Mouse (Mus musculus) limb, embryonic 14.5 days (tissue): ENCODE results near the gene Aida. TPM values are rescaled to one million over a fixed set of nuclear protein-coding genes. Genes with fewer than 3 reads are reported as not detected.
A peak's percentile ranks its signal among the peaks of the same experiment; 100 is the strongest.

ENCODE experiments used
- ATAC-seq: fragments of 200-750 bp; cut with Nextera tagmentation; 2 replicates; pipeline ENCODE4 v1.8.0; 2017; ENCODE audit warnings: low read depth, moderate number of reproducible peaks, moderate TSS enrichment; ENCODE audit not compliant: low FRiP score
- DNase-seq: peaks from one replicate; pipeline ENCODE4 v3.0.0-alpha.2; 2015; ENCODE audit warnings: low spot score
- H3K27ac ChIP-seq: fragments of 300-500 bp; sonication (generic); replicated peaks from 2 replicates; pipeline ENCODE4 v1.5.1; 2014; ENCODE audit warnings: low read depth, mild to moderate bottlenecking, low read length, moderate library complexity, mixed read lengths
- H3K27me3 ChIP-seq: fragments of 300-500 bp; sonication (generic); 2 replicates; pipeline ENCODE4 v1.6.1; 2014; ENCODE audit warnings: low read length, mixed read lengths; ENCODE audit not compliant: control insufficient read depth, insufficient read depth
- H3K36me3 ChIP-seq: fragments of 300-500 bp; sonication (generic); 2 replicates; pipeline ENCODE4 v1.6.1; 2014; ENCODE audit warnings: mild to moderate bottlenecking, low read length, moderate library complexity, mixed read lengths; ENCODE audit not compliant: control insufficient read depth, insufficient read depth
- H3K4me1 ChIP-seq: fragments of 300-500 bp; sonication (generic); 2 replicates; pipeline ENCODE4 v1.6.1; 2014; ENCODE audit warnings: antibody characterized with exemption, low read length, mixed read lengths; ENCODE audit not compliant: control insufficient read depth, insufficient read depth
- H3K4me2 ChIP-seq: fragments of 300-500 bp; sonication (generic); replicated peaks from 2 replicates; pipeline ENCODE4 v1.6.1; 2014; ENCODE audit warnings: low read depth, mild to moderate bottlenecking, low read length, moderate library complexity; ENCODE audit not compliant: severe bottlenecking
- H3K4me3 ChIP-seq: fragments of 300-500 bp; sonication (generic); replicated peaks from 2 replicates; pipeline ENCODE4 v1.5.1; 2014; ENCODE audit warnings: low read length
- H3K9ac ChIP-seq: fragments of 300-500 bp; sonication (generic); 2 replicates; pipeline ENCODE4 v1.6.1; 2014; ENCODE audit warnings: mild to moderate bottlenecking, low read depth, low read length, moderate library complexity; ENCODE audit not compliant: severe bottlenecking
- H3K9me3 ChIP-seq: fragments of 300-500 bp; sonication (generic); 2 replicates; pipeline ENCODE4 v1.6.1; 2016; ENCODE audit warnings: low read length; ENCODE audit not compliant: control insufficient read depth
- POLR2A ChIP-seq: fragments of 200-500 bp; IDR thresholded peaks from 2 replicates; pipeline ENCODE4 v1.8.0; 2012; ENCODE audit warnings: inconsistent platforms, mild to moderate bottlenecking, moderate library complexity, borderline replicate concordance; ENCODE audit not compliant: insufficient read depth, insufficient read length; ENCODE audit errors: extremely low read depth
- WGBS: fragments of 180-500 bp; shearing (Covaris S2); extraction: QIAGEN DNeasy Blood & Tissue Kit; methylation state at CpG from one replicate; pipeline ENCODE4 v1.1.7; 2014; 5-methylcytosine and 5-hydroxymethylcytosine counted together
- polyA plus RNA-seq, 2 experiments: library from polyadenylated mRNA; depleted of rRNA in 1 of 2; stranded (reverse) in 1 of 2; unstranded in 1 of 2; fragments of >200 nt; fragmentation: Nextera tagmentation in 1 of 2; extraction: Ambion mirVana in 1 of 2; gene quantifications; 2 replicates each; pipeline versions ENCODE4 v1.2.1 to v1.2.3; 2012 to 2014

Aida gene
- polyA plus RNA-seq, 2 experiments: 31.9 to 93.3 TPM

DNA sequence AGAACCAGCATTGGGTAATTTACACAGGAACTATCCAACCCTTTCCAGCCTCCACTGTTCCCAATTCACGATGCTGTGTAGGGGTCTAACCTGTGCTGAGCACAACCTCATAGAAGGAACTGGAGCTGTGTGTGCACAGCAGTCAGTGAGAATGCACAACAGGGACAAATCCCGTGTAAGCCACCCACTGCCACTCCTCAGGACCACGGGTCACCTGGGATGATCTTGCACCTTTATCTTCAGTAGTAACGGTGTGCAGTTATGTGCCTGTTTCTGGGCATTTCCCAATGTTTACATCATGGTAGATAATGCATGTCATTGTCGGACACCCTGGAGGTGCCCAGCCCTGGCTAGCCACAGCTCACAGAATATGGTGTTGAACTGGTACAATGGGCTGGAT lies 20.6 kb upstream of the Aida start:
- peaks cover 30% of the 10 kb centered on the region for H3K36me3 ChIP-seq
- H3K9me3 ChIP-seq: no peaks in the 10 kb centered on the region
- no peak for TF ChIP-seq POLR2A
- no peak overlapping the region for H3K9ac ChIP-seq
- H3K27ac ChIP-seq: no peak overlapping the region
- H3K4me3 ChIP-seq: no peak overlapping the region
- WGBS: 79% methylated on average over 5 of the region's 5 CpGs
- H3K27me3 ChIP-seq: no peaks in the 10 kb centered on the region
- no peaks in the 10 kb centered on the region for H3K4me1 ChIP-seq
- H3K4me2 ChIP-seq: no peak overlapping the region
- ATAC-seq (no peak), DNase-seq (no peak)

DNA sequence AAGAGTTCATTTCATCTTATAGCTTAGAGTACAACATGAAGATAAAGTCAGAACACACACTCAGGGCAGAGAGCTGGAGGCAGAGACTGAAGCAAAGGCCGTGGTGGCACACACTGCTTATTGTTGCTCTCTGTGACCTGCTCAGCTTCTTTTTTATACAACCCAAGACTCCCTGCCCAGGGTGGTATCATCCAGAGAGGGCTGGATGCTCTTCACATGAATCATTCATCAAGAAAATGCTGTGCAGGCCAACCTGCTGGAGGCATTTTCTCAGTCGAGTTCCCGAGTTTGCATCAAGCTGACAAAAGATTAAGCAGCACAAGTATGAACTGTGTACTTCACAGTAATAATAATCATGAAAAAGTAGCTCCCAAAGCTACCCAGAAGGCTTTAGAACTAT lies 8.0 kb upstream of the Aida start:
- Histone ChIP-seq H3K27ac (no peak overlapping the region), H3K36me3 (peaks cover 86% of the 10 kb centered on the region), H3K4me2 (no peak overlapping the region), H3K4me1 (no peaks in the 10 kb centered on the region), H3K4me3 (no peak overlapping the region), H3K9me3 (no peaks in the 10 kb centered on the region), H3K27me3 (no peaks in the 10 kb centered on the region), H3K9ac (no peak overlapping the region)
- ATAC-seq (no peak), DNase-seq (no peak)
- 90% methylated on average over 3 of the region's 3 CpGs for WGBS
- TF ChIP-seq POLR2A: no peak

DNA sequence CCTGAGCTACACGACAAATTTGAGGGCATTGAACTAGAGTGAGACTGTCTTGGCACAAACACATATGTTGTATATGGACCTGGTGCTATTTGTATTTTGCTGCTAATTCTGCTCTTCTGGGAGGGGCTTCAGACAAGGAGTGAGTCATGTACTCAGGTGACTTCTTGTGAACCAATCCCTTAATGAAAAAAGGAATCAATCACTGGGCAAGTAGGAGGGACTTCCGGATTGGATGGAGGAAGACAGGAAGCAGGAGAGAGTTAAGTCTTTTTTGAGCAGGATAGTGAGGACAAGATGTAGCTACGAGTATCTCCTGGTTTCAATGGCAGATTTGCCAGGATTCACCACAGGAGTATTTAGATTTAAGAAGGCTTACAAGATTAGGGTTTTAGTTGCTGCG lies 6.8 kb upstream of the Aida start:
- no peaks in the 10 kb centered on the region for H3K9me3 ChIP-seq
- no peaks in the 10 kb centered on the region for H3K27me3 ChIP-seq
- H3K9ac ChIP-seq: no peak overlapping the region
- no peak for TF ChIP-seq POLR2A
- H3K27ac ChIP-seq: no peak overlapping the region
- no peaks in the 10 kb centered on the region for H3K4me1 ChIP-seq
- no peak overlapping the region for H3K4me2 ChIP-seq
- ATAC-seq (no peak), DNase-seq (no peak)
- no peak overlapping the region for H3K4me3 ChIP-seq
- 97% methylated on average over 4 of the region's 4 CpGs for WGBS
- H3K36me3 ChIP-seq: peaks cover 82% of the 10 kb centered on the region

DNA sequence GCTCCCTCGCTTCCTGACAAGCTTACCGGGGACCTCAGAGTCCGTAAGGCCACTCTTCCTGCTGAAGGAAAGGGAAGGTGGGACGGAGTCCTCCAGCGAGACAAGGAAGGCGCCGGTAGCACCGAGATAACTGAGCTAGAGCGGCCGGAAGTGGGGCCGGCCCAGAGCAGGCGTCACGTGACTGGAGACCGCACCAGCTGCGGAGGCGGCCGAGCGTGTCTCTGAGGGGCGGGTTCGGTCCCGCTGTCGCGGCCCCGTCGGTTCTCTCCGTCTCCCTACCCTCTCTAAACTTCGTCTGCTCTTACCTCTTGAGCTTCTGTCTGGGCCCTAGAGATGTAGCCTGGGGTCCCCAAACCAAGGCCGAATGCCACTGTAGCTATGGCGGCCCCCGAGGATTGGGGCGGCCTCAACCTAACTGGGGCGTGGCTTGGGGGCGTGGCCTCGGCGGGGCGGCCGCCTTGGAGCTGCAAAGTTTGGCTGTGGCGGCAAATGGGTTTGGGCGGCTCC lies 540 bp downstream of the Aida start, which contains the start of gene Brox:
Gene Brox (minus strand): TSS at position 393 of the 507 bp plus-strand sequence.
- Histone ChIP-seq H3K27ac (peak within 1 kb of the TSS; percentile 19; the same call in 1 of the 2 replicates), H3K4me1 (no peaks in the 10 kb centered on the region), H3K4me2 (peak within 1 kb of the TSS; percentile 49), H3K27me3 (no peaks in the 10 kb centered on the region), H3K9me3 (no peaks in the 10 kb centered on the region), H3K36me3 (peaks cover 14% of the 10 kb centered on the region), H3K9ac (peak within 1 kb of the TSS; percentile 51), H3K4me3 (peak within 1 kb of the TSS; percentile 45)
- peak; percentile 73; the same call in 1 of the 2 replicates for TF ChIP-seq POLR2A
- ATAC-seq (peak; percentile 92), DNase-seq (peak; percentile 93)
- 2% methylated on average over 35 of the region's 39 CpGs for WGBS

DNA sequence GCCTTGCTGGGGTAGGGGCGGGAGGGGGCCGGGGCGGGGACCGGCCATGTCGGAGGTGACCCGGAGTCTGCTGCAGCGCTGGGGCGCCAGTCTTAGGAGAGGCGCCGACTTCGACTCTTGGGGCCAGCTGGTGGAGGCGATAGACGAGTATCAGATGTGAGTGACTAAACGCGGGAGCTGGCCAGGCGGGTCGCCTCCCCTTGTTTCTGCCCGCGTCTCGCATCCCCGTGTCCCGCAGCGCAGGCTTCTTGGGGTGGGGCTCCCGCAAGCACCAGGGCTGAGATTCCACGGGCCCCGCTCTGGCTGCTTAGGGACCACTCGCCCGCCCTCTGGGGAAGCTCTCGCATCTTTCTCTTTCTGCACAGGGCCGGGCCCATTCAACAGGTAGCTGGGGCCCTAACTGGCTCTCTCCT lies 1.1 kb downstream of the Aida start:
- WGBS: under 1% methylated on average over 24 of the region's 30 CpGs
- peak overlapping the region; percentile 45 for H3K4me3 ChIP-seq
- no peak for TF ChIP-seq POLR2A
- peak overlapping the region; percentile 49 for H3K4me2 ChIP-seq
- no peaks in the 10 kb centered on the region for H3K4me1 ChIP-seq
- H3K9ac ChIP-seq: peak overlapping the region; percentile 51
- peak; percentile 21; the same call in 1 of the 2 replicates for ATAC-seq
- H3K9me3 ChIP-seq: no peaks in the 10 kb centered on the region
- DNase-seq: peak; percentile 35
- H3K27me3 ChIP-seq: no peaks in the 10 kb centered on the region
- peaks cover 12% of the 10 kb centered on the region for H3K36me3 ChIP-seq
- H3K27ac ChIP-seq: peak overlapping the region; percentile 2; the same call in 1 of the 2 replicates
